Mouse (Mus musculus) adrenal gland, adult 18-20 months (tissue): Measurements from ENCODE around the gene Tpmt. TPM values are rescaled to one million over a fixed set of nuclear protein-coding genes. Genes with fewer than 3 reads are reported as not detected.

Experiments used
- DNase-seq, 2 experiments: peaks; one replicate each; pipeline ENCODE4 v3.0.0; 2021 to 2022; ENCODE audit warnings: low spot score in 2 of 2
- total RNA-seq, 2 experiments: library from RNA; stranded (reverse); gene quantifications; 1 replicate in 1 of 2; 2 replicates in 1 of 2; pipeline ENCODE4 v1.2.3; 2021

Tpmt gene
- total RNA-seq, 2 experiments from 2014 or later = 5.4 to 10.3 TPM

- DNase-seq = no peak
These were observed 60.7 kb downstream of the Tpmt start for GRCm38 (mm10) chr13:46983878-46984277.

GRCm38 (mm10) chr13:46979836-46980490 lies 64.6 kb downstream of the Tpmt start:
- DNase-seq = no peak

GRCm38 (mm10) chr13:46976532-46976931 lies 68.0 kb downstream of the Tpmt start:
- no peak for DNase-seq

GRCm38 (mm10) chr13:46975930-46976329 lies 68.6 kb downstream of the Tpmt start:
- DNase-seq = no peak

- DNase-seq = no peak
These were observed 69.4 kb downstream of the Tpmt start for GRCm38 (mm10) chr13:46975031-46975551.

Other genes starting within 250 kb of the Tpmt start
- 10 to 100 TPM; 27.1 to 30.5 TPM for gene Kif13a, start 114.9 kb downstream of the Tpmt start, total RNA-seq
- 1 to 10 TPM; 4.8 to 5.9 TPM for gene Nhlrc1, start 29.9 kb downstream of the Tpmt start, total RNA-seq
- 10 to 100 TPM; 10.2 to 11.1 TPM for gene Kdm1b, start 1.2 kb downstream of the Tpmt start, total RNA-seq
- 10 to 100 TPM; 40.2 to 54.4 TPM for gene Dek, start 61.5 kb upstream of the Tpmt start, total RNA-seq
- gene Rnf144b, start 77.9 kb upstream of the Tpmt start, total RNA-seq = 1 to 10 TPM; 4.4 to 5.0 TPM